Mouse (Mus musculus) left cerebral cortex, adult 18-20 months (tissue): ENCODE measurements around the gene Tspyl2. TPM values are rescaled to one million over a fixed set of nuclear protein-coding genes. Genes with fewer than 3 reads are reported as not detected.
"Not testable (repeated sequence)": the region's sequence is repeated elsewhere in the genome, so short reads cannot be mapped to it uniquely, and the experiment has no call there.

Experiments
- DNase-seq, 2 experiments: peaks; one replicate each; pipeline ENCODE4 v3.0.0; 2021 to 2022; ENCODE audit warnings: low spot score in 2 of 2, mixed read lengths in 1 of 2
- total RNA-seq, 2 experiments: library from RNA; stranded (reverse); gene quantifications; 2 replicates each; pipeline ENCODE4 v1.2.3; 2021

The Tspyl2 gene
- total RNA-seq, 2 experiments from 2014 or later = 98.9 to 109 TPM

DNA sequence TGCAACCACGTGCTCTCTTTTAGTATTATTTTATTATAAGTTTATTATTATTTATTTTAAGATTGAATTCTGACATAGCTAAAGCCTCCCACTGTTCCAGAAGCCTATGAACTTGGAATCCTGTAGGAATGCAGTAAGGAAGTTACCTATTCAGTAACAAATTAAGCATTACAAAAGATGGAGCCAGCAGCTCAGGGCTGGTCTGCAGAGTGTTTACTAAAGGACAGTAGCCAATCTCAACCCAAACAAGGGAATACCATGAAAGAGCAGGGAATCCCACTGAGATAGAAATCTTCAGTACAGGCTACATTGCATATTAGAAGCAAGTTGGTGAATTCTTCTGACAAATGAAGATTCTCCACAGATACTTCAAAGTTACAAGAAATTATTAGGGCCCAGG, 55.2 kb downstream of the Tspyl2 start:
- not testable (repeated sequence) for DNase-seq

Other genes starting within 250 kb of the Tspyl2 start
- 100 to 1,000 TPM; 141 to 142 TPM for gene Iqsec2, start 198.2 kb downstream of the Tspyl2 start, total RNA-seq
- 10 to 100 TPM; 47.1 to 65.7 TPM for gene Kdm5c, start 109.4 kb downstream of the Tspyl2 start, total RNA-seq
- 10 to 100 TPM; 56.0 to 60.3 TPM for gene Kantr, start 14.9 kb downstream of the Tspyl2 start, total RNA-seq
- 10 to 100 TPM; 13.3 to 14.3 TPM for gene Gpr173, start 26.3 kb upstream of the Tspyl2 start, total RNA-seq
- not detected for gene Cldn34a, start 220.9 kb upstream of the Tspyl2 start, total RNA-seq